ENCODE assay signal across 10 mouse cellular contexts in genomic region chr4:119959293-119959692, GRCm38 (mm10).
DNase-seq lines count a peak whose midpoint lies in the region; ATAC-seq and TF ChIP-seq lines count a peak whose summit lies in the region.
"Had no signal": no experiment of that assay in that cellular context is flagged by ENCODE, and none has a peak within 500 bp of the region (broad histone marks: within the 10 kb centered on the region; RNA-seq: fewer than 3 reads in every experiment).

No protein-coding gene starts in this region.

- peaks cover 9% of the 10 kb centered on the region for H3K4me1 ChIP-seq in kidney, embryonic 16.5 days (ENCODE audit: insufficient read depth, low read length)
- H3K4me1 ChIP-seq in liver, postnatal 0 days (ENCODE audit: insufficient read depth) = peaks cover 11% of the 10 kb centered on the region
- peaks cover 60% of the 10 kb centered on the region for H3K4me1 ChIP-seq in thymus, adult 2 months (replicated peaks; ENCODE audit: control insufficient read depth, insufficient read depth, low read length)
- H3K4me1 ChIP-seq in hindbrain, embryonic 12.5 days = peaks cover 6% of the 10 kb centered on the region; the same call in 1 of the 2 replicates
- H3K4me1 ChIP-seq: limb, embryonic 12.5 days had no signal

- no peak for TF ChIP-seq EP300 in liver, postnatal 0 days (IDR thresholded peaks at IDR 0.05; ENCODE audit: low read depth)

- H3K27ac ChIP-seq in kidney, embryonic 16.5 days (ENCODE audit: low read length) = no peak overlapping the region
- no peak overlapping the region for H3K27ac ChIP-seq in liver, postnatal 0 days (ENCODE audit: low read depth)
- no peak overlapping the region for H3K27ac ChIP-seq in thymus, adult 2 months (ENCODE audit: control insufficient read depth, insufficient read depth, low read length)
- no peak overlapping the region for H3K27ac ChIP-seq in hindbrain, embryonic 12.5 days
- H3K27ac ChIP-seq: limb, embryonic 12.5 days had no signal

- no peak overlapping the region for H3K4me2 ChIP-seq in kidney, embryonic 16.5 days (replicated peaks; ENCODE audit: low read depth, low read length)
- no peak overlapping the region for H3K4me2 ChIP-seq in liver, postnatal 0 days (ENCODE audit: low read depth, low read length)
- no peak overlapping the region for H3K4me2 ChIP-seq in hindbrain, embryonic 12.5 days (replicated peaks)
- H3K4me2 ChIP-seq: limb, embryonic 12.5 days had no signal

- WGBS in kidney, embryonic 16.5 days = 14% methylated on average over 7 of the region's 7 CpGs
- WGBS in liver, postnatal 0 days (ENCODE audit: insufficient replicate concordance) = 28% methylated on average over 7 of the region's 7 CpGs
- WGBS in thymus, adult 2 months = 4% methylated on average over 7 of the region's 7 CpGs
- 81% methylated on average over 7 of the region's 7 CpGs for WGBS in hindbrain, embryonic 12.5 days

- H3K9ac ChIP-seq in kidney, embryonic 16.5 days (replicated peaks; ENCODE audit: low read length) = no peak overlapping the region
- no peak overlapping the region for H3K9ac ChIP-seq in liver, postnatal 0 days (replicated peaks)
- H3K9ac ChIP-seq in hindbrain, embryonic 12.5 days = no peak overlapping the region
- H3K9ac ChIP-seq: limb, embryonic 12.5 days had no signal

- 0 out of 2 replicates have a peak, but pooled peaks have one; percentile 29 for TF ChIP-seq POLR2A in thymus, adult 2 months (IDR thresholded peaks at IDR 0.05; ENCODE audit: control insufficient read depth, extremely low read depth, insufficient read depth, low read length, poor library complexity)

- H3K27me3 ChIP-seq in kidney, embryonic 16.5 days (ENCODE audit: insufficient read depth, low read length) = no peaks in the 10 kb centered on the region
- H3K27me3 ChIP-seq in liver, postnatal 0 days (ENCODE audit: insufficient read depth, low read length) = no peaks in the 10 kb centered on the region
- no peaks in the 10 kb centered on the region for H3K27me3 ChIP-seq in thymus, adult 2 months (ENCODE audit: control insufficient read depth, insufficient read depth, low read length)
- H3K27me3 ChIP-seq in hindbrain, embryonic 12.5 days = no peaks in the 10 kb centered on the region
- H3K27me3 ChIP-seq: limb, embryonic 12.5 days had no signal

- no peak for TF ChIP-seq CTCF in liver, postnatal 0 days (IDR thresholded peaks at IDR 0.05; ENCODE audit: low read depth)
- no peak for TF ChIP-seq CTCF in thymus, adult 2 months (IDR thresholded peaks at IDR 0.05; ENCODE audit: borderline replicate concordance, control insufficient read depth, extremely low read depth, insufficient read depth, low read length, poor library complexity)

- no peaks in the 10 kb centered on the region for H3K36me3 ChIP-seq in kidney, embryonic 16.5 days (ENCODE audit: insufficient read depth, low read length)
- no peaks in the 10 kb centered on the region for H3K36me3 ChIP-seq in liver, postnatal 0 days (replicated peaks; ENCODE audit: insufficient read depth, low read length)
- H3K36me3 ChIP-seq in thymus, adult 2 months (ENCODE audit: control insufficient read depth, insufficient read depth, low read length) = no peaks in the 10 kb centered on the region
- H3K36me3 ChIP-seq in hindbrain, embryonic 12.5 days = no peaks in the 10 kb centered on the region
- H3K36me3 ChIP-seq: G1E; limb, embryonic 12.5 days had no signal

- H3K9me3 ChIP-seq in kidney, embryonic 16.5 days (ENCODE audit: low read length) = no peaks in the 10 kb centered on the region
- H3K9me3 ChIP-seq in liver, postnatal 0 days (ENCODE audit: low read length) = no peaks in the 10 kb centered on the region
- H3K9me3 ChIP-seq in hindbrain, embryonic 12.5 days (replicated peaks) = no peaks in the 10 kb centered on the region
- H3K9me3 ChIP-seq: limb, embryonic 12.5 days had no signal

- no peak overlapping the region for H3K4me3 ChIP-seq in kidney, embryonic 16.5 days (ENCODE audit: low read length)
- no peak overlapping the region for H3K4me3 ChIP-seq in liver, postnatal 0 days (ENCODE audit: low read depth, low read length)
- H3K4me3 ChIP-seq in thymus, adult 2 months (ENCODE audit: control insufficient read depth, insufficient read depth, low read length) = no peak overlapping the region
- H3K4me3 ChIP-seq in hindbrain, embryonic 12.5 days = no peak overlapping the region
- H3K4me3 ChIP-seq: limb, embryonic 12.5 days had no signal

- no peak for DNase-seq in kidney, postnatal 14 days
- DNase-seq in c-Kit-positive CD71-negative TER-119-negative erythroid progenitor cells, embryonic 14.5 days (ENCODE audit: low read depth) = peak; percentile 58
- DNase-seq in liver, postnatal 0 days = peak; percentile 50
- DNase-seq in thymus, adult 2 months = peak; percentile 88
- DNase-seq in ovary, postnatal 10 days (ENCODE audit: low spot score) = no peak

- ATAC-seq in kidney, embryonic 16.5 days (ENCODE audit: low FRiP score, low TSS enrichment) = peak; percentile 52; the same call in 1 of the 2 replicates
- peak; percentile 41 for ATAC-seq in liver, postnatal 0 days
- no peak for ATAC-seq in hindbrain, embryonic 12.5 days (ENCODE audit: low FRiP score)
- ATAC-seq in frontal cortex, adult (ENCODE audit: low TSS enrichment) = no peak

Comparison
In these comparisons a context has a peak if more than half of its experiments do, and no peak if none do; other contexts are left out.
1. ATAC-seq: peak in kidney, embryonic 16.5 days (single experiment) and liver, postnatal 0 days (single experiment); none in hindbrain, embryonic 12.5 days (single experiment) and frontal cortex, adult (single experiment).
2. DNase-seq: peak in c-Kit-positive CD71-negative TER-119-negative erythroid progenitor cells, embryonic 14.5 days (single experiment), liver, postnatal 0 days (single experiment) and thymus, adult 2 months (single experiment); none in kidney, postnatal 14 days (single experiment) and ovary, postnatal 10 days (single experiment).